ENCODE assay signal across 10 mouse cellular contexts in genomic region chrX:140537662-140538061, GRCm38 (mm10).
DNase-seq lines count a peak whose midpoint lies in the region; ATAC-seq lines count a peak whose summit lies in the region.
"Had no signal": no experiment of that assay in that cellular context is flagged by ENCODE, and none has a peak within 500 bp of the region (broad histone marks: within the 10 kb centered on the region; RNA-seq: fewer than 3 reads in every experiment).

No protein-coding gene starts in this region.

- DNase-seq in adrenal gland, postnatal 14 days: peak; percentile 37
- no peak for DNase-seq in adrenal gland, postnatal 25 days
- DNase-seq in T-cell, adult 2 months (ENCODE audit: low spot score): peak; percentile 81
- peak; percentile 58 to 68 for DNase-seq in heart, postnatal 10 days
- no peak for DNase-seq in layer of hippocampus, adult 18-20 months (ENCODE audit: low spot score in 2 of 2)
- DNase-seq in left cerebral cortex, postnatal 36 days (ENCODE audit: low spot score in 2 of 2): no peak

- no peak overlapping the region for H3K9ac ChIP-seq in forebrain, embryonic 13.5 days
- H3K9ac ChIP-seq: embryonic facial prominence, embryonic 12.5 days; limb, embryonic 12.5 days had no signal

- ATAC-seq in megakaryocyte, adult 5-6 weeks (ENCODE audit: poor library complexity, severe bottlenecking): peak; percentile 75
- ATAC-seq in forebrain, embryonic 13.5 days: no peak

- H3K4me3 ChIP-seq in forebrain, embryonic 13.5 days: no peak overlapping the region
- H3K4me3 ChIP-seq: embryonic facial prominence, embryonic 12.5 days; limb, embryonic 12.5 days had no signal

- 44% methylated on average over 6 of the region's 6 CpGs for WGBS in forebrain, embryonic 13.5 days

- H3K4me1 ChIP-seq in forebrain, embryonic 13.5 days: 0 out of 2 replicates have a peak, but pooled peaks cover 6% of the 10 kb centered on the region
- H3K4me1 ChIP-seq: embryonic facial prominence, embryonic 12.5 days had no signal

- H3K27ac ChIP-seq in forebrain, embryonic 13.5 days: no peak overlapping the region
- H3K27ac ChIP-seq: embryonic facial prominence, embryonic 12.5 days; limb, embryonic 12.5 days had no signal

- intact Hi-C loops in heart, postnatal 10 days (cut with DNase I): no loop called here
- intact Hi-C loops in left cerebral cortex, postnatal 36 days (cut with DNase I): no loop called here

- H3K27me3 ChIP-seq in forebrain, embryonic 13.5 days: peaks cover 24% of the 10 kb centered on the region; the same call in 1 of the 2 replicates

- H3K4me2 ChIP-seq in forebrain, embryonic 13.5 days: no peak overlapping the region
- H3K4me2 ChIP-seq: embryonic facial prominence, embryonic 12.5 days; limb, embryonic 12.5 days had no signal

- H3K36me3 ChIP-seq in forebrain, embryonic 13.5 days (ENCODE audit: poor library complexity, severe bottlenecking): no peaks in the 10 kb centered on the region

- no peaks in the 10 kb centered on the region for H3K9me3 ChIP-seq in forebrain, embryonic 13.5 days (replicated peaks)
- H3K9me3 ChIP-seq: embryonic facial prominence, embryonic 12.5 days; limb, embryonic 12.5 days had no signal

Comparison
In these comparisons a context has a peak if more than half of its experiments do, and no peak if none do; other contexts are left out.
1. DNase-seq: peak in adrenal gland, postnatal 14 days (single experiment), T-cell, adult 2 months (single experiment) and heart, postnatal 10 days (2 of 2); none in adrenal gland, postnatal 25 days (single experiment), layer of hippocampus, adult 18-20 months (0 of 2) and left cerebral cortex, postnatal 36 days (0 of 2).